Mouse (Mus musculus): ENCODE data around the gene Cox5b. TPM values are rescaled to one million over a fixed set of nuclear protein-coding genes. Genes with fewer than 3 reads are reported as not detected.

The Cox5b gene
- polyA plus RNA-seq, 2 experiments: 342 to 588 TPM

GRCm38 (mm10) chr1:36655039-36655438 lies 36.2 kb upstream of the Cox5b start:
- H3K9ac ChIP-seq (ENCODE audit: low read depth, low read length, severe bottlenecking): no peak overlapping the region
- no peak for ATAC-seq (ENCODE audit: low FRiP score, low read depth)
- TF ChIP-seq POLR2A (IDR thresholded peaks at IDR 0.05; ENCODE audit: borderline replicate concordance, extremely low read depth, insufficient read depth, insufficient read length): no peak
- no peaks in the 10 kb centered on the region for H3K4me1 ChIP-seq (ENCODE audit: control insufficient read depth, insufficient read depth, low read length)
- no peak overlapping the region for H3K4me3 ChIP-seq (replicated peaks; ENCODE audit: low read length)
- H3K27me3 ChIP-seq (ENCODE audit: control insufficient read depth, insufficient read depth, low read length): no peaks in the 10 kb centered on the region
- no peaks in the 10 kb centered on the region for H3K9me3 ChIP-seq (ENCODE audit: control insufficient read depth, low read length)
- 86% methylated on average over 5 of the region's 5 CpGs for WGBS
- DNase-seq (ENCODE audit: low spot score): no peak
- no peak overlapping the region for H3K27ac ChIP-seq (replicated peaks; ENCODE audit: low read depth, low read length)
- H3K4me2 ChIP-seq (replicated peaks; ENCODE audit: low read depth, low read length, severe bottlenecking): no peak overlapping the region
- no peaks in the 10 kb centered on the region for H3K36me3 ChIP-seq (ENCODE audit: control insufficient read depth, insufficient read depth, low read length)

- DNase-seq (ENCODE audit: low spot score): no peak
- Histone ChIP-seq H3K27me3 (ENCODE audit: control insufficient read depth, insufficient read depth, low read length) (no peaks in the 10 kb centered on the region), H3K4me1 (ENCODE audit: control insufficient read depth, insufficient read depth, low read length) (no peaks in the 10 kb centered on the region), H3K9me3 (ENCODE audit: control insufficient read depth, low read length) (no peaks in the 10 kb centered on the region), H3K27ac (replicated peaks; ENCODE audit: low read depth, low read length) (no peak overlapping the region), H3K4me2 (replicated peaks; ENCODE audit: low read depth, low read length, severe bottlenecking) (no peak overlapping the region), H3K4me3 (replicated peaks; ENCODE audit: low read length) (no peak overlapping the region), H3K9ac (ENCODE audit: low read depth, low read length, severe bottlenecking) (no peak overlapping the region), H3K36me3 (ENCODE audit: control insufficient read depth, insufficient read depth, low read length) (no peaks in the 10 kb centered on the region)
- WGBS: 91% methylated on average over 3 of the region's 3 CpGs
- ATAC-seq (ENCODE audit: low FRiP score, low read depth): no peak
- TF ChIP-seq POLR2A (IDR thresholded peaks at IDR 0.05; ENCODE audit: borderline replicate concordance, extremely low read depth, insufficient read depth, insufficient read length): no peak
Observed at GRCm38 (mm10) chr1:36656233-36656632, 35.0 kb upstream of the Cox5b start.

DNA sequence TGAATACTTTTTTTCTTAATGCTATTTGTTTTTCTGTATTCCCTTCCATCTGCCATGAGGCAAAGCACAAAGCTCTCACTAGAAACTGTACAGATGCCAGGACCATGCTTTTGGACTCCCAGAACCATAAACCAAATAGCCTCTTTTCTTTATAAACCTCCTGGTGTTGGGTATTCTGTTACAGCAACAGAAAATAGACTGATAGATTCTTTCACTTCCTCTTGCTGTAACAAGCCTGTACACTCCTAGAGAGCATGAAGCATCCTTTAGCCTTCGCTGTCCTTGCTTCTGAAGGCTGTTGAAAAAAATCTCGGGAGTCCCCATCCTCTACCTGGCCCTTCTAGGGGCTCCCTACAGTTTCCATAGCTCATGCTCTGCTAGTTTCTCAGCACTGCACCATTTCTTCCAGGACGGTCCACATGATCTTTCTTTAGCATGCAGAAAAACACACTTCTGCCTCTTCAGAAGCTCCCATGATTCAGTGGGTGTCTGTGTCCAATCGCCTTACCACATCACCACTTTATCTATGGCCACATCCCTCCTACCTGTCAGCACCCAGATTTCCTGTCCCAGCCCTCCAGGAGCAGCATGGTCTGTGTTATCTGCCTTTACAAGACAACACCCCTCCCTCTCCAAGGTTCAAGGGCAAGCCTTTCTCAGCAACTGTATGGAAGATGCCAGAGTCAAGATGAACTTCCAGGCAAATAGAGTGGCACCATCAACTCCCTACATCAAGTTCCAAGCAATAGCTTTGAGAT lies 33.4 kb upstream of the Cox5b start:
- no peak for TF ChIP-seq POLR2A (IDR thresholded peaks at IDR 0.05; ENCODE audit: borderline replicate concordance, extremely low read depth, insufficient read depth, insufficient read length)
- H3K4me1 ChIP-seq (ENCODE audit: control insufficient read depth, insufficient read depth, low read length): no peaks in the 10 kb centered on the region
- H3K36me3 ChIP-seq (ENCODE audit: control insufficient read depth, insufficient read depth, low read length): no peaks in the 10 kb centered on the region
- H3K4me3 ChIP-seq (replicated peaks; ENCODE audit: low read length): no peak overlapping the region
- WGBS: 84% methylated on average over 4 of the region's 4 CpGs
- no peak overlapping the region for H3K9ac ChIP-seq (ENCODE audit: low read depth, low read length, severe bottlenecking)
- no peaks in the 10 kb centered on the region for H3K9me3 ChIP-seq (ENCODE audit: control insufficient read depth, low read length)
- DNase-seq (ENCODE audit: low spot score) (no peak), ATAC-seq (ENCODE audit: low FRiP score, low read depth) (no peak)
- H3K4me2 ChIP-seq (replicated peaks; ENCODE audit: low read depth, low read length, severe bottlenecking): no peak overlapping the region
- no peaks in the 10 kb centered on the region for H3K27me3 ChIP-seq (ENCODE audit: control insufficient read depth, insufficient read depth, low read length)
- H3K27ac ChIP-seq (replicated peaks; ENCODE audit: low read depth, low read length): no peak overlapping the region

DNA sequence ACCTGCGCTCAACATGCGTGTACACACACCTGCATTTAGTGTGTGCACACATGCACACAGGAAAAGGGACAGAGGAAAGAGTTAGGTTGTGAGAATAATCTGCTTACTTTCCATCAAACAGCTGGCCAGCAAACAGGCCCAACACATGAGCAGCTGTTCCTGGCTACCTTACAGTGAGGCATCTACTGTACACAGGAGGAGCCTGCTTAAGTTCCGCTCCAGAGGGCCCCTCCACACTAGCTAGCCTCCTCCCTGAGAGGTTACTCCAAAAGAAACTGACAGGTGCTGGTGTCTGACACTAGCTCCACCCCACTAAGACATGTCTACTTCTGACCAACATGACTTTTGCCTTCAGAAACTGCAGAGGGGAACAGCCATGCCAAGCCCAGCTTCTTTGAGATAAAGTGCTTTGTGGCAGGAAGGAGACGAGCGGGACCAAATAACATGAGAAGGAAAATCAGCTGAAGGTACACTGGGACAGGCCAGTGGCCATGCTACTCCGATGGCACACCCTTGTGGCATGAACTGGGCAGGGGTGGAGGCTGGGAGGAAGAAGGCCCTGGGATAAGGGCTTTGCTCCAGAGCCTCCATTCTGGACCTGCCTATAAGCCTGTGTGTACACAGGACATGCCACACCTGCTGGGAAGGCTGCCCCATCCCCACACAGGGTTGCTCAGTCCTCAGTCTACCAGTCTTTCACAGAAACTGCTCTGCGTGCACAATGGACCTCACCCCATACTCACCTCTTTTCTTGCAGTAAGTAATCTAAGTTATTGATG lies 32.4 kb upstream of the Cox5b start:
- no peak for TF ChIP-seq POLR2A (IDR thresholded peaks at IDR 0.05; ENCODE audit: borderline replicate concordance, extremely low read depth, insufficient read depth, insufficient read length)
- H3K27me3 ChIP-seq (ENCODE audit: control insufficient read depth, insufficient read depth, low read length): no peaks in the 10 kb centered on the region
- H3K27ac ChIP-seq (replicated peaks; ENCODE audit: low read depth, low read length): no peak overlapping the region
- DNase-seq (ENCODE audit: low spot score) (no peak), ATAC-seq (ENCODE audit: low FRiP score, low read depth) (no peak)
- H3K4me2 ChIP-seq (replicated peaks; ENCODE audit: low read depth, low read length, severe bottlenecking): no peak overlapping the region
- no peaks in the 10 kb centered on the region for H3K36me3 ChIP-seq (ENCODE audit: control insufficient read depth, insufficient read depth, low read length)
- no peaks in the 10 kb centered on the region; the same call in 1 of the 2 replicates for H3K9me3 ChIP-seq (ENCODE audit: control insufficient read depth, low read length)
- 78% methylated on average over 7 of the region's 7 CpGs for WGBS
- H3K9ac ChIP-seq (ENCODE audit: low read depth, low read length, severe bottlenecking): no peak overlapping the region
- H3K4me3 ChIP-seq (replicated peaks; ENCODE audit: low read length): no peak overlapping the region
- H3K4me1 ChIP-seq (ENCODE audit: control insufficient read depth, insufficient read depth, low read length): no peaks in the 10 kb centered on the region

DNA sequence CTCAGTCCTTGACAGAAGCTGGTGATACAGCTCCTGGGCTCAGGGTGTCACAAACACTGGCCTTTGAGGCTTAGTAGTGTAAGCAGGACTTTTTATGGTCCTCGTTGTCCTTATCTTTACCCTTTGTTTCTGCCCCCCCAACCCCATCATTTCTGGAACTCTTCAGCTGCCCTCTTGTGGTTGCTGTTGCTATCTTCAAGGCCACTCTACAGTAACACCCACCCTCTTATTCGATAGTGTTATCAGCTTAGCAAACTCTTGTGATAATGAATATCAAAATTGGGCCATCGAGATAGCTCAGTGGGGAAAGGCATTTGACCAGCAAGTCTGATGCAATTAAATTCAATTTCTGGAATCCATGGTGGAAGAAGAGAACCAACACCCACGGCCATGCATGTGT lies 26.8 kb upstream of the Cox5b start:
- WGBS: 66% methylated on average over 4 of the region's 4 CpGs
- no peak for DNase-seq (ENCODE audit: low spot score)
- no peak for TF ChIP-seq POLR2A (IDR thresholded peaks at IDR 0.05; ENCODE audit: borderline replicate concordance, extremely low read depth, insufficient read depth, insufficient read length)

More for the DNA sequence above, 26.8 kb upstream of the Cox5b start:
- no peaks in the 10 kb centered on the region; the same call in 1 of the 2 replicates for H3K9me3 ChIP-seq (ENCODE audit: control insufficient read depth, low read length)
- no peak for ATAC-seq (ENCODE audit: low FRiP score, low read depth)
- H3K4me2 ChIP-seq (replicated peaks; ENCODE audit: low read depth, low read length, severe bottlenecking): no peak overlapping the region
- no peak overlapping the region for H3K27ac ChIP-seq (replicated peaks; ENCODE audit: low read depth, low read length)
- no peaks in the 10 kb centered on the region for H3K4me1 ChIP-seq (ENCODE audit: control insufficient read depth, insufficient read depth, low read length)
- no peak overlapping the region for H3K9ac ChIP-seq (ENCODE audit: low read depth, low read length, severe bottlenecking)
- no peaks in the 10 kb centered on the region for H3K27me3 ChIP-seq (ENCODE audit: control insufficient read depth, insufficient read depth, low read length)
- H3K4me3 ChIP-seq (replicated peaks; ENCODE audit: low read length): no peak overlapping the region
- H3K36me3 ChIP-seq (ENCODE audit: control insufficient read depth, insufficient read depth, low read length): no peaks in the 10 kb centered on the region
